In genomic region chr14:48826421-48826820, GRCm38 (mm10) we compare ENCODE assay signal across 28 mouse cellular contexts.
"Had no signal": no experiment of that assay in that cellular context is flagged by ENCODE, and none has a peak within 500 bp of the region (broad histone marks: within the 10 kb centered on the region; RNA-seq: fewer than 3 reads in every experiment).

No protein-coding gene starts in this region.

- DNase-seq: cerebellum, adult 2 months; cerebellum, adult 8-10 months; cerebellum, adult 9-10 months; cerebellum, adult 9-11 months; cerebellum, postnatal 10 days; cerebellum, postnatal 14 days; cerebellum, postnatal 25 days; cerebellum, postnatal 36 days; embryo, embryonic 11 days; forebrain, postnatal 0 days; gastrocnemius, adult 2 months; gastrocnemius, postnatal 10 days; gastrocnemius, postnatal 14 days; gastrocnemius, postnatal 25 days; gastrocnemius, postnatal 36 days; heart, adult 18-20 months; heart, adult 2 months had no signal

- H3K36me3 ChIP-seq: embryonic facial prominence, embryonic 10.5 days; embryonic facial prominence, embryonic 12.5 days; embryonic facial prominence, embryonic 13.5 days; embryonic facial prominence, embryonic 15.5 days; forebrain, embryonic 10.5 days; forebrain, embryonic 12.5 days; forebrain, embryonic 15.5 days had no signal

- H3K4me2 ChIP-seq: embryonic facial prominence, embryonic 12.5 days; embryonic facial prominence, embryonic 13.5 days; embryonic facial prominence, embryonic 15.5 days; forebrain, embryonic 12.5 days; forebrain, embryonic 13.5 days; forebrain, embryonic 15.5 days had no signal

- H3K9me3 ChIP-seq: embryonic facial prominence, embryonic 10.5 days; embryonic facial prominence, embryonic 12.5 days; embryonic facial prominence, embryonic 13.5 days; embryonic facial prominence, embryonic 15.5 days; forebrain, embryonic 10.5 days; forebrain, embryonic 12.5 days; forebrain, embryonic 13.5 days; forebrain, embryonic 15.5 days had no signal

- H3K9ac ChIP-seq: embryonic facial prominence, embryonic 12.5 days; embryonic facial prominence, embryonic 13.5 days; embryonic facial prominence, embryonic 15.5 days; forebrain, embryonic 12.5 days; forebrain, embryonic 13.5 days; forebrain, embryonic 15.5 days; forebrain, postnatal 0 days had no signal

- ATAC-seq: forebrain, embryonic 13.5 days; forebrain, embryonic 14.5 days; forebrain, embryonic 15.5 days; forebrain, embryonic 16.5 days; forebrain, postnatal 0 days had no signal

- H3K27me3 ChIP-seq: embryonic facial prominence, embryonic 12.5 days; embryonic facial prominence, embryonic 13.5 days; embryonic facial prominence, embryonic 15.5 days; forebrain, embryonic 13.5 days; forebrain, embryonic 15.5 days had no signal

- H3K4me1 ChIP-seq: embryonic facial prominence, embryonic 10.5 days; embryonic facial prominence, embryonic 12.5 days; embryonic facial prominence, embryonic 13.5 days; embryonic facial prominence, embryonic 15.5 days; forebrain, embryonic 13.5 days; forebrain, embryonic 15.5 days had no signal

- H3K4me3 ChIP-seq: embryonic facial prominence, embryonic 10.5 days; embryonic facial prominence, embryonic 12.5 days; embryonic facial prominence, embryonic 13.5 days; embryonic facial prominence, embryonic 15.5 days; erythroblast, embryonic 14.5 days; forebrain, embryonic 10.5 days; forebrain, embryonic 12.5 days; forebrain, embryonic 13.5 days; forebrain, embryonic 15.5 days; gastrocnemius, adult 2 months; heart, adult 2 months had no signal

- H3K27ac ChIP-seq: embryonic facial prominence, embryonic 10.5 days; embryonic facial prominence, embryonic 12.5 days; embryonic facial prominence, embryonic 13.5 days; embryonic facial prominence, embryonic 15.5 days; forebrain, embryonic 10.5 days; forebrain, embryonic 12.5 days; forebrain, embryonic 13.5 days; forebrain, embryonic 15.5 days; gastrocnemius, adult 2 months; heart, adult 2 months had no signal
